Mouse (Mus musculus) small intestine, adult 2 months (tissue): ENCODE data around the gene M6pr. TPM values are rescaled to one million over a fixed set of nuclear protein-coding genes. Genes with fewer than 3 reads are reported as not detected.

Experiments used
- H3K27ac ChIP-seq: fragments of 200-500 bp; 2 replicates; pipeline ENCODE4 v1.5.1; 2012; ENCODE audit warnings: low read depth, low read length, control low read depth, inconsistent platforms; ENCODE audit not compliant: insufficient read depth
- H3K27me3 ChIP-seq: fragments of 200-500 bp; 2 replicates; pipeline ENCODE4 v1.6.1; 2012; ENCODE audit warnings: mild to moderate bottlenecking, moderate library complexity, low read length, inconsistent platforms; ENCODE audit not compliant: control insufficient read depth, insufficient read depth
- H3K36me3 ChIP-seq: fragments of 200-500 bp; 2 replicates; pipeline ENCODE4 v1.6.1; 2012; ENCODE audit warnings: mild to moderate bottlenecking, low read length, control low read depth, inconsistent platforms; ENCODE audit not compliant: control insufficient read depth, insufficient read depth
- H3K4me1 ChIP-seq: fragments of 200-500 bp; 2 replicates; pipeline ENCODE4 v1.6.1; 2012; ENCODE audit warnings: low read length, inconsistent platforms, mixed read lengths; ENCODE audit not compliant: control insufficient read depth, insufficient read depth, insufficient read length
- H3K4me3 ChIP-seq: fragments of 200-500 bp; 2 replicates; pipeline ENCODE4 v1.5.1; 2012; ENCODE audit warnings: low read depth, mild to moderate bottlenecking, control low read depth, inconsistent platforms, low read length, moderate library complexity
- CTCF ChIP-seq: fragments of 200-500 bp; IDR thresholded peaks from 2 replicates; pipeline ENCODE4 v1.5.1; 2012; ENCODE audit warnings: low read depth, mild to moderate bottlenecking, control low read depth, inconsistent platforms, low read length, moderate library complexity, mixed read lengths; ENCODE audit not compliant: insufficient replicate concordance, insufficient read length; ENCODE audit errors: extremely low read depth
- POLR2A ChIP-seq: fragments of 200-500 bp; IDR thresholded peaks from 2 replicates; pipeline ENCODE4 v1.6.1; 2012; ENCODE audit warnings: low read depth, mild to moderate bottlenecking, control low read depth, inconsistent platforms, low read length, moderate library complexity
- WGBS: fragments of 180-500 bp; shearing (Covaris S2); methylation state at CpG from one replicate; pipeline ENCODE4 v1.1.7; 2018; 5-methylcytosine and 5-hydroxymethylcytosine counted together
- polyA plus RNA-seq: library from polyadenylated mRNA; depleted of rRNA; stranded (reverse); fragments of >200 nt; gene quantifications from 2 replicates; pipeline ENCODE4 v1.2.3, GENCODE M21; 2012

The M6pr gene
- polyA plus RNA-seq, 1 experiment, result 23.9 TPM

GRCm38 (mm10) chr6:122297279-122298222, 11.0 kb upstream of the M6pr start:
- TF ChIP-seq POLR2A, result no peak
- TF ChIP-seq CTCF, result no peak
- H3K36me3 ChIP-seq, result no peaks in the 10 kb centered on the region
- WGBS, result 10% methylated on average over 25 of the region's 25 CpGs
- peak overlapping the region; percentile 66 for H3K4me3 ChIP-seq
- H3K27ac ChIP-seq, result no peak overlapping the region
- peaks cover 4% of the 10 kb centered on the region; the same call in 1 of the 2 replicates for H3K27me3 ChIP-seq
- H3K4me1 ChIP-seq, result no peaks in the 10 kb centered on the region

GRCm38 (mm10) chr6:122298223-122298609, 10.3 kb upstream of the M6pr start:
- Histone ChIP-seq H3K4me1 (no peaks in the 10 kb centered on the region), H3K36me3 (no peaks in the 10 kb centered on the region), H3K27me3 (peaks cover 4% of the 10 kb centered on the region; the same call in 1 of the 2 replicates), H3K4me3 (no peak overlapping the region), H3K27ac (no peak overlapping the region)
- 52% methylated on average over 3 of the region's 4 CpGs for WGBS
- TF ChIP-seq POLR2A (no peak), CTCF (no peak)

- WGBS, result 31% methylated on average over 3 of the region's 3 CpGs
- Histone ChIP-seq H3K4me3 (no peak overlapping the region), H3K4me1 (no peaks in the 10 kb centered on the region), H3K27ac (no peak overlapping the region), H3K27me3 (peaks cover 4% of the 10 kb centered on the region; the same call in 1 of the 2 replicates), H3K36me3 (no peaks in the 10 kb centered on the region)
- TF ChIP-seq CTCF, result no peak
- no peak for TF ChIP-seq POLR2A
Measured at GRCm38 (mm10) chr6:122299621-122300133, 8.8 kb upstream of the M6pr start.

- H3K36me3 ChIP-seq, result no peaks in the 10 kb centered on the region
- 84% methylated on average over 1 of the region's 1 CpGs for WGBS
- 0 out of 2 replicates have a peak, but pooled peaks cover under 1% of the 10 kb centered on the region for H3K27me3 ChIP-seq
- TF ChIP-seq POLR2A, result no peak
- no peak for TF ChIP-seq CTCF
- H3K4me3 ChIP-seq, result no peak overlapping the region
- no peak overlapping the region for H3K27ac ChIP-seq
- no peaks in the 10 kb centered on the region for H3K4me1 ChIP-seq
Measured at GRCm38 (mm10) chr6:122302121-122302520, 6.4 kb upstream of the M6pr start.

- Histone ChIP-seq H3K4me3 (no peak overlapping the region), H3K27ac (no peak overlapping the region), H3K36me3 (no peaks in the 10 kb centered on the region), H3K27me3 (no peaks in the 10 kb centered on the region), H3K4me1 (no peaks in the 10 kb centered on the region)
- TF ChIP-seq CTCF (no peak), POLR2A (no peak)
- 68% methylated on average over 4 of the region's 4 CpGs for WGBS
Measured at GRCm38 (mm10) chr6:122302661-122303060, 5.9 kb upstream of the M6pr start.

- Histone ChIP-seq H3K27ac (no peak overlapping the region), H3K36me3 (no peaks in the 10 kb centered on the region), H3K4me3 (no peak overlapping the region), H3K27me3 (no peaks in the 10 kb centered on the region), H3K4me1 (no peaks in the 10 kb centered on the region)
- TF ChIP-seq CTCF, result no peak
- TF ChIP-seq POLR2A, result no peak
- 72% methylated on average over 9 of the region's 9 CpGs for WGBS
Measured at GRCm38 (mm10) chr6:122303526-122303925, 5.0 kb upstream of the M6pr start.

- Histone ChIP-seq H3K4me3 (no peak overlapping the region), H3K36me3 (no peaks in the 10 kb centered on the region), H3K27ac (no peak overlapping the region), H3K4me1 (no peaks in the 10 kb centered on the region), H3K27me3 (no peaks in the 10 kb centered on the region)
- WGBS, result 29% methylated on average over 6 of the region's 6 CpGs
- TF ChIP-seq POLR2A, result no peak
- TF ChIP-seq CTCF, result peak; percentile 76; the same call in 1 of the 2 replicates
Measured at GRCm38 (mm10) chr6:122304355-122304754, 4.2 kb upstream of the M6pr start.
